Mouse (Mus musculus): Measurements from ENCODE around the gene Tspear. TPM values are rescaled to one million over a fixed set of nuclear protein-coding genes. Genes with fewer than 3 reads are reported as not detected.

Tspear gene
- total and polyA plus RNA-seq, 3 experiments = 1.8 to 3.8 TPM; not detected in 1

GRCm38 (mm10) chr10:77645571-77645970 lies 40.8 kb upstream of the Tspear start:
- no peak for DNase-seq (ENCODE audit: low read depth, low spot score)
- Histone ChIP-seq H3K9ac (ENCODE audit: control insufficient read depth, low read depth, low read length, poor library complexity, severe bottlenecking) (no peak overlapping the region), H3K4me3 (ENCODE audit: control insufficient read depth in 1 of 2, insufficient read depth in 1 of 2, low read depth in 2 of 2, low read length in 2 of 2) (no peak overlapping the region), H3K9me3 (replicated peaks; ENCODE audit: insufficient read depth, low read length) (no peaks in the 10 kb centered on the region), H3K4me1 (ENCODE audit: control insufficient read depth in 1 of 2, insufficient read depth in 2 of 2, low read length in 2 of 2) (no peaks in the 10 kb centered on the region; a peak in 1 of 4 replicates), H3K79me2 (ENCODE audit: control insufficient read depth, insufficient read depth, low read length, poor library complexity) (no peaks in the 10 kb centered on the region), H3K27me3 (ENCODE audit: control insufficient read depth in 1 of 2, insufficient read depth in 2 of 2, low read length in 2 of 2) (no peaks in the 10 kb centered on the region), H3K36me3 (ENCODE audit: control insufficient read depth in 1 of 2, insufficient read depth in 2 of 2, low read length in 2 of 2) (peaks cover 0 to 14% of the 10 kb centered on the region in 2 experiments; a peak in 2 of 4 replicates), H3K27ac (ENCODE audit: control insufficient read depth, low read depth, low read length) (no peak overlapping the region)
- TF ChIP-seq MYC (IDR thresholded peaks at IDR 0.05; ENCODE audit: low read depth, low read length) (no peak), GATA1 (IDR thresholded peaks at IDR 0.05; ENCODE audit: low read depth, low read length) (no peak), ZMIZ1 (IDR thresholded peaks at IDR 0.05; ENCODE audit: low read depth, low read length) (no peak), TAL1 (IDR thresholded peaks at IDR 0.05; ENCODE audit: low read length) (no peak), BHLHE40 (IDR thresholded peaks at IDR 0.05; ENCODE audit: borderline replicate concordance, low read depth, low read length) (no peak), CHD1 (IDR thresholded peaks at IDR 0.05; ENCODE audit: low read depth, low read length) (no peak), POLR2A (IDR thresholded peaks at IDR 0.05; ENCODE audit: control insufficient read depth in 1 of 2, insufficient read depth in 1 of 2, low read depth in 1 of 2, low read length in 2 of 2, poor library complexity in 1 of 2) (no peak), MAFK (IDR thresholded peaks at IDR 0.05; ENCODE audit: borderline replicate concordance, low read depth, low read length) (no peak), RCOR1 (IDR thresholded peaks at IDR 0.05; ENCODE audit: low read depth, low read length) (no peak), CTCF (IDR thresholded peaks at IDR 0.05 in 2 of 3, conservative IDR thresholded peaks at IDR 0.05 in 1 of 3; ENCODE audit: control insufficient read depth in 1 of 3, insufficient read depth in 1 of 3, low read depth in 2 of 3, low read length in 3 of 3, poor library complexity in 1 of 3, severe bottlenecking in 1 of 3) (no peak), MYB (IDR thresholded peaks at IDR 0.05; ENCODE audit: low read depth, low read length) (no peak), MEF2A (IDR thresholded peaks at IDR 0.05; ENCODE audit: extremely low read depth, insufficient replicate concordance, low read depth, low read length, poor library complexity, severe bottlenecking) (no peak), EP300 (IDR thresholded peaks at IDR 0.05; ENCODE audit: low read depth in 1 of 2, low read length in 2 of 2) (no peak), MXI1 (IDR thresholded peaks at IDR 0.05; ENCODE audit: low read depth, low read length) (no peak), ZKSCAN1 (IDR thresholded peaks at IDR 0.05; ENCODE audit: low read depth, low read length) (no peak), JUND (IDR thresholded peaks at IDR 0.05; ENCODE audit: low read depth, low read length) (no peak), ZC3H11A (IDR thresholded peaks at IDR 0.05; ENCODE audit: low read depth, low read length) (no peak), TBP (IDR thresholded peaks at IDR 0.05; ENCODE audit: low read depth, low read length) (no peak), ZNF384 (IDR thresholded peaks at IDR 0.05; ENCODE audit: low read depth, low read length) (no peak), USF2 (IDR thresholded peaks at IDR 0.05; ENCODE audit: borderline replicate concordance in 1 of 2, insufficient read depth in 1 of 2, low read depth in 1 of 2, low read length in 2 of 2) (no peak)

GRCm38 (mm10) chr10:77647461-77647860 lies 38.9 kb upstream of the Tspear start:
- no peak for DNase-seq (ENCODE audit: low read depth, low spot score)
- TF ChIP-seq GABPA (IDR thresholded peaks at IDR 0.05; ENCODE audit: low read depth, low read length) (no peak), EP300 (IDR thresholded peaks at IDR 0.05; ENCODE audit: low read depth in 1 of 2, low read length in 2 of 2) (no peak), E2F4 (IDR thresholded peaks at IDR 0.05; ENCODE audit: borderline replicate concordance, low read depth, low read length) (no peak), USF2 (IDR thresholded peaks at IDR 0.05; ENCODE audit: borderline replicate concordance in 1 of 2, insufficient read depth in 1 of 2, low read depth in 1 of 2, low read length in 2 of 2) (no peak), ZNF384 (IDR thresholded peaks at IDR 0.05; ENCODE audit: low read depth, low read length) (no peak), ZKSCAN1 (IDR thresholded peaks at IDR 0.05; ENCODE audit: low read depth, low read length) (no peak), POLR2AphosphoS5 (IDR thresholded peaks at IDR 0.05; ENCODE audit: borderline replicate concordance, low read depth, low read length) (no peak), RAD21 (IDR thresholded peaks at IDR 0.05; ENCODE audit: low read depth, low read length) (no peak), MYC (IDR thresholded peaks at IDR 0.05; ENCODE audit: low read depth, low read length) (no peak), ETS1 (IDR thresholded peaks at IDR 0.05; ENCODE audit: low read depth, low read length) (no peak)
- no peaks in the 10 kb centered on the region; a peak in 1 of 4 replicates for H3K4me1 ChIP-seq (ENCODE audit: control insufficient read depth in 1 of 2, insufficient read depth in 2 of 2, low read length in 2 of 2)
- H3K36me3 ChIP-seq (ENCODE audit: control insufficient read depth in 1 of 2, insufficient read depth in 2 of 2, low read length in 2 of 2) = peaks cover 0 to 6% of the 10 kb centered on the region in 2 experiments; a peak in 2 of 4 replicates
- H3K9ac ChIP-seq (ENCODE audit: control insufficient read depth, low read depth, low read length, poor library complexity, severe bottlenecking) = no peak overlapping the region
- no peaks in the 10 kb centered on the region for H3K9me3 ChIP-seq (replicated peaks; ENCODE audit: insufficient read depth, low read length)
- no peak overlapping the region for H3K27ac ChIP-seq (ENCODE audit: control insufficient read depth, low read depth, low read length)
- H3K27me3 ChIP-seq (ENCODE audit: control insufficient read depth in 1 of 2, insufficient read depth in 2 of 2, low read length in 2 of 2) = no peaks in the 10 kb centered on the region
- no peaks in the 10 kb centered on the region for H3K79me2 ChIP-seq (ENCODE audit: control insufficient read depth, insufficient read depth, low read length, poor library complexity)
- no peak overlapping the region for H3K4me3 ChIP-seq (ENCODE audit: control insufficient read depth in 1 of 2, insufficient read depth in 1 of 2, low read depth in 2 of 2, low read length in 2 of 2)
